Mouse (Mus musculus): ENCODE measurements around the gene Zfp697.
"Not testable (repeated sequence)": the region's sequence is repeated elsewhere in the genome, so short reads cannot be mapped to it uniquely, and the experiment has no call there.

Zfp697 gene

GRCm38 (mm10) chr3:98418991-98419785 lies 36.9 kb downstream of the Zfp697 start:
- no peak for DNase-seq (ENCODE audit: low read depth, low spot score)

DNA sequence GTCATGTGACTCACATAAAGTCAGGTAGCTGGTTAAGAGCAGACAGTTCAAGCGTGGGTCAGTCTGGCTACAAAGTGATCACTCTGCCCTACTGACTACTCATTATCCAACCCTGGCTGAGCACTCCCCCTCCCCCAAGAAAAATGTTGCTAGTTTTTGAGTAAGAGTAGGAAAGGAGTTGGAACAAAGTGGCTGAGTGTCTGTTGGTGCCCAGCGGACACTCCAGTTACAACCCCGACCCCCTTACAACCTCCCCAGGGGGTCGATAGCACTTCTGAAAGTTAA lies 37.5 kb downstream of the Zfp697 start:
- no peak for DNase-seq (ENCODE audit: low read depth, low spot score)

GRCm38 (mm10) chr3:98422926-98423325 lies 40.7 kb downstream of the Zfp697 start:
- no peak for DNase-seq (ENCODE audit: low read depth, low spot score)

- no peak for DNase-seq (ENCODE audit: low read depth, low spot score)
Observed at GRCm38 (mm10) chr3:98426749-98427148, 44.5 kb downstream of the Zfp697 start.

- DNase-seq (ENCODE audit: low read depth, low spot score) = no peak
Observed at GRCm38 (mm10) chr3:98427260-98427599, 45.0 kb downstream of the Zfp697 start.

DNA sequence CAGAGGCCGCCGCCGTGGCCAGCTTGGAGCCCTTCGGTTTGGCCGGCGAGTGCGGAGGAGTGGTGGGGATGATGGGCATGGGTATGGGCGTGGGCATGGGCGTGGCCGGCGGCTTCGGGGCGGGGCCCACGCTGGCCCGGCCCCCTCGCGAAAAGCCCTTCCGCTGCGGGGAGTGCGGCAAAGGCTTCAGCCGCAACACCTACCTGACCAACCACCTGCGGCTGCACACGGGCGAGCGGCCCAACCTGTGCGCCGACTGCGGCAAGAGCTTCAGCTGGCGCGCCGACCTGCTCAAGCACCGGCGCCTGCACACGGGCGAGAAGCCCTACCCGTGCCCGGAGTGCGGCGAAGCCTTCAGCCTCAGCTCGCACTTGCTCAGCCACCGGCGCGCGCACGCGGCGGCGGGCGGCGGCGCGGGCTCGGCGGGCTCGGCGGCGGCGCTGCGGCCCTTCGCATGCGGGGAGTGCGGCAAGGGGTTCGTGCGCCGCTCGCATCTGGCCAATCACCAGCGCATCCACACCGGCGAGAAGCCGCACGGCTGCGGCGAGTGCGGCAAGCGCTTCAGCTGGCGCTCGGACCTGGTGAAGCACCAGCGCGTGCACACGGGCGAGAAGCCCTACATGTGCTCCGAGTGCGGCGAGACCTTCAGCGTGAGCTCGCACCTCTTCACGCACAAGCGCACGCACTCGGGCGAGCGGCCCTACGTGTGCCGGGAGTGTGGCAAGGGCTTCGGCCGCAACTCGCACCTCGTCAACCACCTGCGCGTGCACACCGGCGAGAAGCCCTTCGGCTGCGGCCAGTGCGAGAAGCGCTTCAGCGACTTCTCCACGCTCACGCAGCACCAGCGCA lies 45.6 kb downstream of the Zfp697 start:
- DNase-seq (ENCODE audit: low read depth, low spot score) = no peak

DNA sequence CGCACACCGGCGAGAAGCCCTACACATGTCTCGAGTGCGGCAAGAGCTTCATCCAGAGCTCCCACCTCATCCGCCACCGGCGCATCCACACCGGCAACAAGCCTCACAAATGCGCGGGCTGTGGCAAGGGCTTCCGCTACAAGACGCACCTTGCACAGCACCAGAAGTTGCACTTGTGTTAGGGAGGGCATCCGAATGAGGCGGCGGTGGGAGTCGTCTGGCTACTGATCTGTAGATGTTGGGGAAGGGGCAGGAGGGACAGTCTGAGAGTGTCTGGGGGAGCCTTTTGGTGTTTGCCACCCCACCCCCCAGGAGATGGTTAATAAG lies 46.2 kb downstream of the Zfp697 start:
- DNase-seq (ENCODE audit: low read depth, low spot score) = no peak

- no peak for DNase-seq (ENCODE audit: low read depth, low spot score)
Observed at GRCm38 (mm10) chr3:98428928-98429525, 46.8 kb downstream of the Zfp697 start.

DNA sequence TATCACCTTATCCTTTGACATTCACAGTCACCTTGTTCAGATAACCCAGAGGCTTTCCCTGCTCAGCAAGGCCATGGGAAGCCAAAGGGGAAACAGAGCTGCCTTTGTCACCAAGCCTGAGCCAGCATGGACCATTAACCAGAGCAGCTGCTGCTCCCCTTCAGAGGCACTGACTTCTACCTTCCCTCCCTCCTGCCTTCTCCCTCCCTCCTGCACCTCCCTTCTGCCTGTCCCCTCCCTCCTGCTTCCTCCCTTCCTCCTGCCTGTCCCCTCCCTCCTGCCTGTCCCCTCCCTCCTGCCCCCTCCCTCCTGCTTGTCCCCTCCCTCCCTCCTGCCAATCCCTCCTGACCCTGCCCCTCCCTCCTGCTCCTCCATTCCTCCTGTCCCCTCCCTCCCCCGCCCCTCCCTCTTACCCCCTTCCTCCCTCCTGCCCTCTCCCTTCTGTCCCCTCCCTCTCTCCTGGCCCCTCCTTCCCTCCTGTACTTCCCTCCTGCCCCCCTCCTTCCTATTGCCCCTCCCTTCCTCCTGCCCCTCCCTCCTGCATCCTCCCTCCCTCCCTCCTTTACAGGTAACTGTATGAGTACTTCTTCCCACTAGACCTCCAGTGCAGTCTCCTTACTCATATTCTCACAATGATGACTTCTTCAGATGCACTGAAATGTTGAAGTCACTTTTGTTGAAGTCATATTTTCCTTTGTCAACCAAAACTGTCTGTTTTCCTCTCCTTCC lies 52.0 kb downstream of the Zfp697 start:
- no peak for DNase-seq (ENCODE audit: low read depth, low spot score)

DNA sequence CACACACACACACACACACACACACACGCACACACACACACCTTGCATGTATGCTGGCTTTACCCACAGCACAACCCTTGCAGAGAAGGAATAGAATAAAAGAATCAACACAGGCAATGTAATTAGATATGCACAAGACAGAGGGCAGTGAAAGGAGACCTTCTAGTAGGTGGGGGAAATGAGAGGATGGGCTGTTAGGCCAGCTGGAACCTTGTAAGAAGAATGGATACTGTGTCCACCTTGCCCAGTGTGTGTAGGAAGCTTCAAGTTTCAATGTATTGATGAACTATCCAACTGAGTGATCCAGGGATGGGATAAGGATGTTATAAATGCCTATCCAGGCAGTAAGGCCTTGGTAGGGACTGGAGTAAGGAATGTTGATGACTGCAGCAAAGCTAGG lies 52.8 kb downstream of the Zfp697 start:
- DNase-seq (ENCODE audit: low read depth, low spot score) = no peak

DNA sequence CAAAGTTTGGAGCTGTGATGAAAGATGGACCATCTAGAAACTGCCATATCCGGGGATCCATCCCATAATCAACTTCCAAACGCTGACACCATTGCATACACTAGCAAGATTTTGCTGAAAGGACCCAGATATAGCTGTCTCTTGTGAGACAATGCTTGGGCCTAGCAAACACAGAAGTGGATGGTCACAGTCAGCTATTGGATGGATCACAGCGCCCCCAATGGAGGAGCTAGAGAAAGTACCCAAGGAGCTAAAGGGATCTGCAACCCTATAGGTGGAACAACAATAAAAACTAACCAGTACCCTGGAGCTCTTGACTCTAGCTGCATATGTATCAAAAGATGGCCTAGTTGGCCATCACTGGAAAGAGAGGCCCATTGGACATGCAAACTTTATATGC lies 60.0 kb downstream of the Zfp697 start:
- DNase-seq (ENCODE audit: low read depth, low spot score) = not testable (repeated sequence)

GRCm38 (mm10) chr3:98443149-98443779 lies 61.0 kb downstream of the Zfp697 start:
- not testable (repeated sequence) for DNase-seq (ENCODE audit: low read depth, low spot score)

GRCm38 (mm10) chr3:98443924-98444323 lies 61.7 kb downstream of the Zfp697 start:
- not testable (repeated sequence) for DNase-seq (ENCODE audit: low read depth, low spot score)

- DNase-seq (ENCODE audit: low read depth, low spot score) = not testable (repeated sequence)
Observed at GRCm38 (mm10) chr3:98453786-98454185, 71.5 kb downstream of the Zfp697 start.

- DNase-seq (ENCODE audit: low read depth, low spot score) = not testable (repeated sequence)
Observed at GRCm38 (mm10) chr3:98457026-98457425, 74.8 kb downstream of the Zfp697 start, which contains the start of gene Gm4450. Gene Gm4450 (minus strand): TSS chr3:98457126.

DNA sequence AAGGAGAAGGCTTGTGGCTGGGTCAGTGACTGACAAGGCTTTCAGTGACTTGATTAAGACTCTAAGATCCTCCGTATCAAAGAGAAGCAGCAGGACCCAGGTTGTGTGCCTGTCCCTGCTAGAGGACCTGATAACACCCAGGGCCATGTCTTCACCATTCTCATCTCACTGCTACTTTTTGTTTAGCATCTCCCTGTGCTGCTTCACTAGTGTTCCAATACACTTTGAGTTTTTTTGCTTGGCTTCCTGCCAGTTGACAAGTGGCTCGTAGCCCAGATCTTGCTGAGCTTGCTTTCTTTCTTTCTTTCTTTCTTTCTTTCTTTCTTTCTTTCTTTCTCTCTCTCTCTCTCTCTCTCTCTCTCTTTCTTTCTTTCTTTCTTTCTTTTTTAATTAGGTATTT lies 87.1 kb downstream of the Zfp697 start:
- DNase-seq (ENCODE audit: low read depth, low spot score) = not testable (repeated sequence)

- not testable (repeated sequence) for DNase-seq (ENCODE audit: low read depth, low spot score)
Observed at GRCm38 (mm10) chr3:98471057-98471456, 88.8 kb downstream of the Zfp697 start.

- DNase-seq (ENCODE audit: low read depth, low spot score) = not testable (repeated sequence)
Observed at GRCm38 (mm10) chr3:98471499-98471898, 89.2 kb downstream of the Zfp697 start.

DNA sequence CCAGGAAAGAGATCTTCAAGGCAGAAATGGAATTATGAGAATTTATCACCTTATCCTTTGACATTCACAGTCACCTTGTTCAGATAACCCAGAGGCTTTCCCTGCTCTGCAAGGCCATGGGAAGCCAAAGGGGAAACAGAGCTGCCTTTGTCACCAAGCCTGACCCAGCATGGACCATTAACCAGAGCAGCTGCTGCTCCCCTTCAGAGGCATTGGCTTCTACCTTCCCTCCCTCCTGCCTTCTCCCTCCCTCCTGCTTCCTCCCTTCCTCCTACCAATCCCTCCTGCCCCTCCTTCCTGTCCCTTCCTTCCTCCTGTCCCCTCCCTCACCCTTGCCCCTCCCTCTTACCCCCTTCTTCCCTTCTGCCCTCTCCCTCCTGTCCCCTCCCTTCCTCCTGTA lies 111.9 kb downstream of the Zfp697 start:
- DNase-seq (ENCODE audit: low read depth, low spot score) = not testable (repeated sequence)

GRCm38 (mm10) chr3:98495055-98495454 lies 112.8 kb downstream of the Zfp697 start:
- not testable (repeated sequence) for DNase-seq (ENCODE audit: low read depth, low spot score)

DNA sequence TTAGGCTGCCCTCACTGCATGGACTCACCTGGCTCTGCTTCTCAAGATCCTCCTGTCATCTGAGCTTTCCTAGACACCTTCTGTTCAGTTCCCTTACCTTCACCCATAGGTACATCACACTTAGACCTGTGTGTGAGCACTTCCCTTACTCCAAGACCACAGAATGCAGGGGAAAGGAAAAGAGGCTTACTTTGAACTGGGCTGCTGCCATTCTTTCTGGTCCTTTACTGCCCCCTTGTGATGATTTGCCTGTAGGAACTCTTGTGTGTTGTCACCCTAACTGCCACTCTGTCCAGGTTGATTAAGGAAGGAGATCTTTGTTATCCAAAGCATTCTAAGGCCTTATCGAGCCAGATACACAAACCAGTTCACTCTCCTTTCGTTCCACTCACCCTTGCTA lies 114.5 kb downstream of the Zfp697 start:
- DNase-seq (ENCODE audit: low read depth, low spot score) = not testable (repeated sequence)
